Mouse (Mus musculus): ENCODE results near the gene Myo1h.

Gene Myo1h

DNA sequence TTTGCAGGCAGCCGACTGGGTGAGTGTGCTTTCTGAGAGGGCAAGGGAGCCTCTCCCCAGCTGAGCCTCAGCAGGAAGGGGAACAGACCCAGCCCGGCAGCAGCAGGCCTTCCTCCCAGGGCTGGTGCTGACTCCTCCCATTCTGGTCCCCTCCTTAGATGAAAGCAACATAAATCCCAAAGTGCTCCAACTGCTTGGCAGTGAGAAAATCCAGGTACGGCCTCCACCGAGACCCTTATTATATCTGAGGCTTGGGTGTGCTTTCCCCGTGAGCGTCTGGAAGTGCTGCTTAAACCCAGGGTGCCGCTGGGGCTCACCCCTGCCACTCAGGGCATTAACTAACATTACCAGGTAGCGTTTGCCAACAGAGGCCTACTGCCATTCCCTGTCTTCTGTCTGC is 70.6 kb downstream of the Myo1h start:
- no peak for DNase-seq (ENCODE audit: low spot score)

DNA sequence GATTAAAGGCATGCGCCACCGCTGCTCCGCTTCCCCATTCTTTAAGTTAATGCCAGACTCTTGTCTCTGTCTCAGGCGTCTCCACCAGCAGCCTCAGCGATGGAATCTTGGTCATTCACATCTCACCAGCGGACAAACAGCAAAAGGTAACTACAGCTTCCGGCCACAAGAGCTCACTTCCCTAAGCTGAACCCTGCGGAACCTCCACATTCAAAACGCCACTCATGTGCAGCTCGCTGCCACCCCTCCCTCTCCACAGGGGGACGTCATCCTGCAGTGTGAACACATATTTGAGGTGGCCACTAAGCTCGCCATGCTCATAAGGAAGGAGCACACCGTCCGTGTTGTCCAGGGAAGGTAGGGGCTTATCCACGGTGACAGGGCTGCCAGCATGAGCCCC is 72.0 kb downstream of the Myo1h start:
- DNase-seq (ENCODE audit: low spot score), result no peak

DNA sequence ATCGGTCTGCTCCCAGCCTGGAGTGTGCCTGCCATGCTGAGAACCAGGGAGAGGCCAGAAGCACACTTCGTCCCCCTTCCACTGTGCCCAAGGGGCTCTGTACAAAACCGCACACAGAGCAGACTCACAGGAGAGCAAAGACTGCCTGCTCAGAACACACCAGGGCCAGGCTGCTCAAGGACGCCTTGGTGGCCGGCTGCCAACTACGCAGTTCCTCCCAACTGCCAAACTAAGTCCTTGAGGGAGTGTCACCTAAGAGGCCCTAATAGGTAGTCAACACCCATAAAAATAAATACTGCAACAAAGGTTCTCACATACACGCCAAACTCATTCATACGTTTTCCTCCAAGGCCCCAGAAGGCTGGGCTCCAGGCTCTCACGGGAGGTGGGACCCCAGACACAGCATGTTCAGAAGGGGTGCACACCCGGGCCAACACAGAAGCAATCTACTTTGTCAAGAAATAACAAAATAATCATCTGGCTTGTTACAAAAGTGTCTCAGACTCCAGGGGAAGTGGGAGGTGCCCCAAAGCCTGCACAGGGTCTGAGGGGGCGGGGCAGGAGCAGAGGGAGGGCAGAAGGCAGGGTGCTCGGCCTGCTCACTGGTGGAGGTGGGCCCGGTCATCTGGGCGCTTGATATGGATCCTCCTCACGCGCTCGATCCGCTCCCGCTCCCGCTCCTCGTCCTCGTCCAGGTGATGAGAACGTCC is 76.2 kb downstream of the Myo1h start:
- no peak for DNase-seq (ENCODE audit: low spot score)

DNA sequence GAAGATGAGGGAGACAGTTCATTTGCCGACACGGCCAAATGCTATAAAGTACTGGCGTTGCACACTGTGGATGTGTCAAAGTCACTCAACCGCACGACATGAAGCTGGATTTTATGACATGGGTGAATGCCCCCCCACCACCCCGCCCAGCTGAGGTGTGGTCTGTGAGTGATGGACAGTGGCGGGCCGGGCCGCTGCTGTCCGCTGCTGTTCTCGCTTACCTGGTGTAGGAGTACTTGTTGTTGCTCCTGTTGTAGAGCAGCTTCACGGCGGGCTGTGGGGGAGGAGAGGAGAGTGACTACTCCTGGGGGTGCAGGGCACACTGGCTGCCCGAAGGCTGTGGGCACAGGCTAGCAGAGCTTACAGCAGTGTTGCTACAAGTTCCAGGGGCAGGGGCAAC is 79.2 kb downstream of the Myo1h start:
- no peak for DNase-seq (ENCODE audit: low spot score)

DNA sequence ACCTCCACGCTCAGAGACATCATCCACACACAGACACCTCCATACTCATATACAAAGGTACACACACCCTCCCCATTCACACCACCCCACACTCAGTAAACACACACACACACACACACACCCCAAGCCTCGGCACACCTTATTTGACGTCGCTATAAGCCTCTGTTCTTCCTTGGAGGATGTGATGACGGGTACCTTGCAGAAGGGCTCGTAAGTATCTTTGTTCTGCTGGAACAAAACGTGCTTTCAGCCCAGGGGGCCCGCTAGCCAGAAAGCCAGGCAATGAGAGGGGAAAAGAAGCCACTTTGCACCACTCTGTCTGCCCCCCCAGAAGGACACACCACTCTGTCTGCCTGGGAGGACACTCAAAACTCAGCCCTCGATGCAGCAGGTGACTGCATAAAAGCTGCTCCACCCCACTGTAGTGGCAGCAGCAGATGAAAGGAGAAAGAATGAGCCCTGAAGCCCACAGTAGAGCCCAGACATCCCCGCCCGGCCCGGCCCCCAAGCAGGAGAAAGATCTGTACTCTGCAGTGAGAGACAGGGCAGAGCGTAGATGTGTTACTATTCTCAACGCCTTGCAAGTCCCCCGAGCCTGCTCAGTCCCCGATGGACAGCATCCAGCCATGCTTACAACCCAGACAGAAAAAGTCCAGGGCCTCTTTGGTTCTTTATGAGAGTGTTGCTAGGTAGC is 80.0 kb downstream of the Myo1h start:
- DNase-seq (ENCODE audit: low spot score), result no peak

DNA sequence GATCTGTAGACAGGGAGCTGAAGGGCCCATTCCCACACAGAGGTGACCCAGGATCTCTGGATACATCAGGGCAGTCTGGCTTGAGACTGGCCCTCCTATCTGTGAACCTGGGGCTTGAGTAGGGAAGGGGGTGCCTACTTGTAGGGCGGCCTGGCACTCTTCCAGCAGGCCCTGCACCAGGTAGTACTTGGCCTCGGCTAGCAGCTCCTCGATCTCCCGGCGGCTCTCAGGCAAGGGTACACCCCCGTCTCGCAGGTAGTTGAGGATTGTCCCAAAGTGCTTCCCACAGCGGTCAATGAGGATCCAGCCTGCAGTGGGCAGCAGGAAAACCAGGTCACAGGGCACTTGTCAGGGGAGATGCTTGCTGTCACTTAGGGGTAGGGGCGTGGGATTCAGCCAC is 81.0 kb downstream of the Myo1h start:
- no peak for DNase-seq (ENCODE audit: low spot score)

DNA sequence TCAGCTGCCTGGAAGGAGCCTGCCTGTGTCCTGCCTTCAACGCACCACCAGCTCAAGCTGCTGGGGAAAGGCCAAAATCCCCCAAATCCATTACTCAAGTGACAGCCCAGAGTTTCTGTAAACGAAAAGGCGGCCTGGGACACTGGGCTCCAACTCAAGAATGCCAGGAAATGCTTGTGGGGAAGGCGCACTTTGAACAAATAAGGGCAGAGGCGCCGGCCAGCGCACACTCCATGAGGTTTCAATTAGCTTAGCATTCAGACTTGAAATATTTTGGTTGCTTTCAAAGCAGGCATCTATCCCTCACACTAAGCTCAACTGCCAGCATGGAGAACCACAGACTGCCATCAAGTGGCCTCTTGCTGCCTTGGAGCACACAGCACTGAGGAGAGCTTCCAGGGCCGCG is 81.4 kb downstream of the Myo1h start:
- no peak for DNase-seq (ENCODE audit: low spot score)

DNA sequence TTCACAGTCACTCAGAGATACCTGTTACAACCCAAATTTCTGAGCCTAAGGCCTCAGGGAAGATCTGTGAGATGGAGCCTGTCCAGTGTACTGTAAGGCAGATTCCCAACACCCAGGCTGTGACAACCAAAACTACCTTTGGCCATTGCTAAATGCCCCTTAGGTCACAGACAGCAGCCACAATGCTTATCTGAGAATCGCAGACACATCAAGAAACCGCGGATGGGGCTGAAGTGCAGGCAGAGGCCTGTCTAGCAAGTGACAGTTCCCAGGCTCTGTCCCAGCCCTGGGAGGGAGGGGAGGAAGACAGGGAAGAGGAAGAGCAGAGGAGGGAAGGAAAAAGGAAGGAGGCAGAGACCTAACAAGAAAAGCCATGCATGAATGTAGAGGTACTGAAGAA is 82.4 kb downstream of the Myo1h start:
- no peak for DNase-seq (ENCODE audit: low spot score)

DNA sequence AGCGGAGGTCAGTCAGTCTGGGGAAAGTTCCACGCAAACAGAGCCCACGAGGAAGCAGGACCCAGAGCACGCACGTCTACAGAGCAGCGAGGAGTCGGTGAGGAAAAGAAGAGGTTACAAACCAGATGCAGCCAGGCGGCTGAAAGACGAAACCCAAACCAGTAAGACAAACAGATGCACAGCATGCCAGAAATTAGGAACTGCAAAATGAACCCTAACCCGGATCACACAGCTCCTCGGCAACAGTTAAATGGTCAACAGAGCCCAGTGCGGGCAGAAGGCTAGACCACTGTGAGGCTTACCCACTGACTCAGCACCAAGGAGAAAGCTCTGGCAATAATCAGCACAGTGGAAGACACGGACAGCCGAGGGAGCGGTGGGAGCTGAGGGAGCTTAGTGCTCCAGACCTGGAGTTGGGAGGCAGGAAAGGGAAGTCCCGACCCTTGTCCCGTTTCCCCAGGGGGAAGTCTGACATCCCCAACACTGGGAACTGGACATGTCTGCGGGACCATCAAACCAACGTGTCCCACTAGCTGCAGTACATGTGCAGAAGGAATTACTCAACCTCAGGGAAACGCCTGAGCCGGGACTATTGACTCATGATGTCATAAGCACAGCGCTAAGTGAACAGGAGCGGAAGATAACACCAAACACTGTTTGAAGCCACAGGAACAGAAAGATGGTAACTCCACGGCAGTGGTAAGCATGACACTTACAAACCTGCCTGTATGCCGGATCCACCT is 82.9 kb downstream of the Myo1h start:
- no peak for DNase-seq (ENCODE audit: low spot score)

DNA sequence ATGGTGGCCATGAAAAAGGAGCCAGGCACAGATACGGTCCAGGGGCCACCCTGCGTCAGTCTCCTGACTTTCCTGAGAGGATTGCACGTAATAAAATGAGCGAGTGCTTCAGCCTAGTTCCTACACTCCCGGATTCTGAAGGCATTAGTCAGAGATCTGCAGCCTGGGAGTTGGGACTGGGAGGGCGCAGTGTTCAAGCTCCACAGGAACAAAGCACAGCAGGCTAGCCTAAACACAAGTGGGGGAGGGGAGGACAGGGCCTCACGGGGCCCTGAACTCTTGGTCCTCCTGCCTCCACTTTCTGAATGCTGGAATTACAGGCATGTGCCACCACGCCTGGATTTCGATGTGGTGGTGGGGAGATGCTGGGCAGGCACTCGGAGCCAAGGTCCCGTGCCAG is 83.6 kb downstream of the Myo1h start:
- DNase-seq (ENCODE audit: low spot score), result no peak

DNA sequence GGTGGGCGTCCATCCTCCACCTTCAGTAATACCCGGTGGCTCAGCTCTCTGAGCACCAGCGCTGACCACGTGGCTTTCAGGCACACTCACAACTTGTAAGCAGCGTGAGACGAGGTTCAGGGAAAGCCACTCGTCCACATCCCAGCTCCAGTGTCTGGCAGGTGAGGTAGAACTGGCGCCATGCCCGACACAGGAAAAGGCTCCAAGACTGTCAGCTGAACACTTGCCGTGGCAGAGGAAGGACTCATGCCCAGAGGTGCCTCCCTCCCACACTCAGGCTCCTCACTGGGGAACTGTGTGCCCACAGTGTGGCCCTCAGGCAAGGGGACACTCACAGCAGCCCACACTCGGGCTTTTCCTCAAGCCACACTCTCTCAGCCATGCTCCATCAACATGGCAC is 84.2 kb downstream of the Myo1h start:
- no peak for DNase-seq (ENCODE audit: low spot score)

DNA sequence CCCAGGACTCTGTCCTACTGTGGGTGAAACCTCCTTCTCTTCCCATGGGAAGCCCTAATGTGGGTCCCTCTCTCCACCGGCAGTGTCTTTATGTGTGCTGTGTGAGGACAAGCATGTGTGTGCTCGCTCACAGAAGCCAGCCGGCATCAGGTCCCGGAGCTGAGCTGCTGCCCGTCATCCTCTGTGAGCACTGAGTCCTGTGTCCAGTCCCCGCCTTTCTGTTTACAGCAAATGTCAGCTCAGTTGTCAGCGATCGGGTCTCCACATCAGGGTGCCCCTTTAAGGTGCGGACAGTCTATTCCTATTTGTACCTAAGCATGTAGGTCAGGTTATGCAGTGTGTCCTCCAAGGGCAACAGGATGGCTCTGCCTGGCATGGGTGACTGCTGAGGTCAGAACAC is 84.6 kb downstream of the Myo1h start:
- DNase-seq (ENCODE audit: low spot score), result no peak

DNA sequence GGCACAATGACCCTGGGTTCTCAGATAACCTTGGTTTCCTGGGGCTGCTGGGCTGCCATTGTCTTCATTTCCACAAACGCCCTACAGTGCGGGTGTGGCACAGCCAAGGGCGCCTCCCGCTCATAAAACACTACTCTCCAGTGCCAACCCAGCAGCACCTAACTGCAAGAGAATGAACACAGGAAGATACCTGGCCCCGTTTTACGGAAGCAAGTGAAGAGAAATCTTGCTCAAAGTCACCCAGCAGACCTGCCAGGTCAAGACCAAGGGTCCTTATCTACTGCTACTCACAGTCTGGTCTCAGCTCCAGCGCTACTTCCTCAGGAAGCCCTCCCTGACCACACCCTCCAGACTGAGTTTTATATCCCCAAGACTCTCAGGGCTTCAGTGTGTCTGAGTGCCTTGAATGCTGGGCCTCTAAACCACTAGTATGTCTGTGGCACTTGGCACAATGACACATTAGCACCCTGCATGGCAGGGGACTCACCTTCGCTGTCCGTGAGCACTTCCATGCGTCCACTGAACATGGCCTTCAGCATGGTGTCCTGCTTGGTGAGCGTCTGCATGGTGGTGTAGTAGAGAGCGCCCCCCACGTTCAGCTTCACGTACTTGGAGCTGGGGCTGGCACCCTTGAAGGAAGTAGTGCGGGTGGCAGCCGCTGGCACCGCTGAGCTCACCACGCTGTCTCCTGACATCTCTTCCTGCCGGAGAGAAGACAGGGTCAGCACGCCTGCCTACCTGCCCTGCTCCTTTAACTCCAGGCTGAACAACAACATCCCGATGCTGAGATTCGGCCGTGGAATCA is 85.6 kb downstream of the Myo1h start:
- peak; percentile 41 for DNase-seq (ENCODE audit: low spot score)

DNA sequence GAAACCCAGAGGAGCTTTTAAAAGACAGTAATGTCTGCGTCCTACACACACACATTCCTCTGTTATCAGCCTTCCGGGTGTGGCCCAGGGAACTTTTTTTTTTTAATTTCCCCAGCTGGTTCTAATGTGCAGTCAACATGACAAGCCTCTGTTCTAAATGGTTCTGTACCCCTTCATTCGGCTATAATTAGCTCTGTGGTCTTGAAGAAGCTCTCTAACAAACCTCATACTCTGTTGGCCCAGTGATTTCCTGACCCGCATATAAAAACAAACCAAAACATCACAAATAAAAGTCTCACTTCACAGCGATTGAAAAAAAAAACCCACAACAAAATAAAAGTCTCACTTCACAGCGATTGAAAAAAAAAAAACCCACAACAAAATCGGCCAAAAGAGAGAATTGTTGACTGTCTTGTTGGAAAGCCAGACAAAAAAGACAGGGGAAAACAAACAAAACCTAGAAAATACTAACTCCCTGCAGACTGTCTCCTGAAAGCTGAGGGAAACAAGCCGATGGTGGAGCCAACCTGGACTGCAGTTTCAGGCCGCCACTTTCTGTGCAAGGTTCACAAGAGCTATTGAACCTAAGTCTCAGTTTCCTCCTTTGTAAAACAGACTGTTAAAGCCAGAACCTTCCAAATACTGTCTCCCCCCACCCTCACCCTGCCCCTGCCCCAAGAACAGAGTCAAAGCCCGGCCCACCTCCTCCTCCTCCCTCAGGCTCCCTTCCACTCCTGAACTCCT is 89.4 kb downstream of the Myo1h start:
- peak; percentile 63 for DNase-seq (ENCODE audit: low spot score)

DNA sequence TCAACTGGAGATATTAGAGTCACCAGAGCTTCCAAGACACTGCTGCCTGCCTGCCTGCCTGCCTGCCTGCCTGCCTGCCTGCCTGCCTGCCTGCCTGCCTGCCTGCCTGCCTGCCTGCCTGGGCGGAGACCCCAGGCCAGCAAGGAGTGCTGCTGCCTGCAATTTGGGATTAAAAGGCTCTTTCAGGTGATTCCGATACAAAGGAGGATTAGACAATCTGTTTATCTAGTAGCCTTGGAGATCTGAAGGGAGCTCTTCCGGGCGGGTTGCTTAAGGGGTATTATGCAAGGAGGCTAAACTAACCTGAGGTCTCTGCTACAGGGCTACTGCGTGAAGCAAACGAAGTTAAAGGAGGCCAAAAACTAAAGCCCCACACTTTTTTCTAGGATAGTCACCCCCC is 90.0 kb downstream of the Myo1h start:
- DNase-seq (ENCODE audit: low spot score), result peak; percentile 8

DNA sequence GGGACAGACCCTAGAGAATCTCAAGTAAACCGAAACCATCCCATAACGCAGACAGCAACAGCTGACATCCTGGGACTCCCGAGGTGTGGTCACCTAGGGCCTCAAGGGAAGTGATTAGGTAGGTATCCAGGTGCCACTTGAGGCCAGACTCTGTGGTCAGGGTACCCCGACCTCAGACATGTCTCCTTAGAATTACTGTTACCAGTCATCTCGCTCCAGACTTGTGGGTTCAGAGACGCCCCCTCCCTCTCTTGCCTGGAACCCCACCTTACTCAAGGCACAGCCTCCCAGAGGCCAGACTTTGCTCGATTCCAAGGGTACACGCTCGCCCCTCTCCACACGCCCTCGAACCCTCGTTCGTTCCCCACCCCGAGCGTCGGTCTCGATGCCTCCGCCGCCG is 90.8 kb downstream of the Myo1h start:
- DNase-seq (ENCODE audit: low spot score), result peak; percentile 19

DNA sequence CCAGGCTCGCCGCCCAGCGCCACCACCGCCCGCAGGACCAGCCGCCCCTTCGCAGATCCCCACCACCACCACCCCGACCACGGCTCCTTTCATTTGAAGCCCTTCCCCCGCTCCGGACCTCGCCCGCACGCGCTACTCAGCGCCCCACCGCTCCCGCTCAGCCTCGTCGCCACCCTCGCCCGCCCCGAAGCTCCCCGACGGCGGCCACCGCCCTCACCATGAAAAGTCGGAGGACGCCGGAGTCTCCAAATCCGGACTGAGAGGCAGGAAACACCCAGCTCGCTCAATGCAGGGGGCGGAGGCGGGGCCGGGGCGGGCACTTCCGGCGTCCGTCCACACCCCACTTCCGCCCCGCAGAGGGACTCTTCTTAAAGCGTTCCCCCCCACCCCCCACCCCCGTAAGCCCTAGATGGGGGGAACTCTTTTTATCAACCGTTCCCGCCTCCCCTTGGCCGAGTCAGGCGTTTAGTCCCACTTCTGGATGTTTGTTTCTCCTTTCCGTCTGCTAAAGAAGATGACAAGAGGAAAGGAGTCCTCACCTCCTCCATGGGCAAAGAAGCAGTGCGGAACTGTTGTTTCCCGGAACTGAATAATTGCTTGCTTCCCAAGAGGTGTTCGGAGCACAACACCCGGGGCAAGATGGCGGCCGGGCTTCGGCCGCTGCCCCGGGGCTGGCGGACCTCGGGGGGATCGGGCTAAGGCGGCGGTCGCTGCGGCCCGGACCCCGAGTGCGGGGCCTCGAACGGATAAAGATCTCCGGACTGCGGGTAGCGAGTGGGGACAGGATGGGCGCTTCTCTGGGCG is 91.4 kb downstream of the Myo1h start, which contains the start of the genes Kctd10 and Ube3b:
Gene Kctd10 (minus strand): TSS at position 300 of the 804 bp plus-strand sequence.
Gene Ube3b (plus strand): TSS at position 399 of the 804 bp plus-strand sequence.
- peak; percentile 83 for DNase-seq (ENCODE audit: low spot score)

DNA sequence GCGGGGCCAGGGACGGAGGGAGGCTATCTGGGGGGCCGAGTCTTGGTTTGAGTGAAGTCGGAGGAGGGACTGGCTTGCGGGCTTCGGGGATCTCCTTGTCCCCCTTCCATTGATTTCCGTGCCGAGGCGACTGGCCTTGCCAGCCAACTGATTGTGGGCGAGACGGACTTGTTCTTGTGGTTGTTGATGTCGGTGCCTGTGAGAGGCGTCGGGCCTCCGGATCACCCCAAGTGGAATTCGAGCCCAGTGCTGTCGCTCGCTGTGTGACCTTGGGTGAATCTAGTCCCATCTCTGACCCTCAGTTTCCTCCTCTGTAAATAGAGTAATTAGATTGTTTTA is 92.0 kb downstream of the Myo1h start:
- no peak for DNase-seq (ENCODE audit: low spot score)

DNA sequence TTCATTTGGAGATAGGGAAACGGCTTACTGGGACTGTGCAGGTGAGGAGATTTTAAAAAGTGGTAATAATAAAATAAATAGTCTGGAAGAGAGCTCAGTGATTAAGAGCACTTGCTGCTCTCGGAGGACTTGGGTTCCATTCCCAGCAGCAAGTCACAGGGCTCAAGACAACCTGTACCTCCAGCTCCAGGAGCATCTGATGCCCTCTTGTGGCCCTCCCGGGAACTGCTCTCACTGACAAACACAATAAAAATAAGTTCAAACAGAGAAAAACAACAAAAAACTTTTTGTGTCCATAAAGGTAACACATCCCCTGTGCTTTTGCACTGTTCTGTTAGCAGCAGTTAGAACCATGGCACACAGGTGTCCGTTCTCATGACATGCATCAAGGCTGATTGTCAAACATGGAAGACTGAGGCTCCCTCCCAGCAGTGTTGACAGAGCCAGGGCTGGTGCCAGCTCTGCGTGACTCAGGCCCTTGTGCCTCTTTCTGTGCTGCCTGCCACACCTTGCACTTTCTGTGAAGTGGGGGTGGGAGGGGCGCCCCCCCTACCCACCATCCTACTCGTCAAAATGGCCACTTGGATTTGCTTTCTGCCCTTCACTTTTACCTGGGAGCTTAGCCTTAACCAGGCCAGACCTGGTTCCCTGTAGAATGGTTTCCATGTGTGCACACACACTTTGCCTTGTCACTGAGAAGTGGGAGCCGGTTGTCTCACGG is 94.4 kb downstream of the Myo1h start:
- DNase-seq (ENCODE audit: low spot score), result peak; percentile 58

DNA sequence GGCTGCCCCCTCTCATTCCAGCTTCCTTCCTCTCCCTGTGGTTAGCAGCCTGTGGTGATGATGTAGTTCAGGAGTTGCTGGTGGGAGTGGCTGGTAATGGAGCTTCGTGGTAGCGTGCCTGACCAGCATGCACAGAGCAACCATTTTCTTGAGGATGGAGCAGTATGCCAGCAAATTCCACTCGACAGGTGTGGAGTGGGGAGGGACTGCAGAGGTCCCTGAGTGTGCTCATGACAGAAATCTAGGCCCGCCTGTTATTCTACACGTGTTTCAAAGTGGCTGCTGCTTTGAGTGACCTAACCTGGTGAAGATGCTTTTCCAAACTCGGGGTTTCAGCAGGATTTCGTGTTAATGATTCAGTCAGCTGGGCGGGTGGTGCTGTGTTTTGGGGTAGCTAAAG is 95.5 kb downstream of the Myo1h start:
- no peak for DNase-seq (ENCODE audit: low spot score)
